Mouse (Mus musculus) midbrain, postnatal 0 days (tissue): ENCODE results near the gene Gm37419. TPM values are rescaled to one million over a fixed set of nuclear protein-coding genes. Genes with fewer than 3 reads are reported as not detected.

Source experiments
- ATAC-seq: fragments of 200-750 bp; cut with Nextera tagmentation; 2 replicates; pipeline ENCODE4 v1.8.0; 2017; ENCODE audit warnings: moderate number of reproducible peaks, mild to moderate bottlenecking, moderate TSS enrichment, moderate library complexity; ENCODE audit not compliant: low FRiP score
- DNase-seq: peaks from one replicate; pipeline ENCODE4 v3.0.0-alpha.2; 2015; ENCODE audit warnings: low spot score
- H3K27ac ChIP-seq: fragments of 300-500 bp; sonication (generic); 2 replicates; pipeline ENCODE4 v1.5.1; 2014; ENCODE audit warnings: low read depth, mild to moderate bottlenecking, low read length, mixed read lengths
- H3K27me3 ChIP-seq: fragments of 300-500 bp; sonication (generic); 2 replicates; pipeline ENCODE4 v1.6.1; 2014; ENCODE audit warnings: low read length, control low read depth, mixed read lengths; ENCODE audit not compliant: insufficient read depth
- H3K36me3 ChIP-seq: fragments of 300-500 bp; sonication (generic); 2 replicates; pipeline ENCODE4 v1.6.1; 2014; ENCODE audit warnings: low read length, control low read depth, mixed read lengths; ENCODE audit not compliant: insufficient read depth
- H3K4me1 ChIP-seq: fragments of 300-500 bp; sonication (generic); 2 replicates; pipeline ENCODE4 v1.6.1; 2014; ENCODE audit warnings: mild to moderate bottlenecking, control low read depth, antibody characterized with exemption, low read length, mixed read lengths; ENCODE audit not compliant: insufficient read depth
- H3K4me2 ChIP-seq: fragments of 300-500 bp; sonication (generic); 2 replicates; pipeline ENCODE4 v1.6.1; 2014; ENCODE audit warnings: low read depth, mild to moderate bottlenecking, low read length, mixed read lengths; ENCODE audit not compliant: poor library complexity, severe bottlenecking
- H3K4me3 ChIP-seq: fragments of 300-500 bp; sonication (generic); 2 replicates; pipeline ENCODE4 v1.5.1; 2014; ENCODE audit warnings: low read depth, mild to moderate bottlenecking, low read length, moderate library complexity
- H3K9ac ChIP-seq: fragments of 300-500 bp; sonication (generic); replicated peaks from 2 replicates; pipeline ENCODE4 v1.6.1; 2014; ENCODE audit warnings: mild to moderate bottlenecking, low read length, moderate library complexity, mixed read lengths; ENCODE audit not compliant: poor library complexity, severe bottlenecking
- H3K9me3 ChIP-seq: fragments of 300-500 bp; sonication (generic); 2 replicates; pipeline ENCODE4 v1.6.1; 2016; ENCODE audit warnings: low read length, control low read depth
- CTCF ChIP-seq: IDR thresholded peaks from 2 replicates; pipeline ENCODE4 v1.5.1; 2016; ENCODE audit warnings: antibody characterized with exemption, mild to moderate bottlenecking
- WGBS: fragments of 180-500 bp; shearing (Covaris S2); extraction: QIAGEN DNeasy Blood & Tissue Kit; methylation state at CpG from one replicate; pipeline ENCODE4 v1.1.7; 2014; 5-methylcytosine and 5-hydroxymethylcytosine counted together
- polyA plus RNA-seq: library from polyadenylated mRNA; unstranded; fragments of >200 nt; fragmentation: Nextera tagmentation; extraction: Ambion mirVana; gene quantifications from 2 replicates; pipeline ENCODE4 v1.2.1, GENCODE M21; 2015
- total RNA-seq: library from RNA; depleted of rRNA; stranded (reverse); fragments of >200 nt; gene quantifications from 2 replicates; pipeline ENCODE4 v1.2.3, GENCODE M21; 2014; rRNA removed

Gm37419 gene
- total and polyA plus RNA-seq, 2 experiments from 2014 or later: not detected

DNA sequence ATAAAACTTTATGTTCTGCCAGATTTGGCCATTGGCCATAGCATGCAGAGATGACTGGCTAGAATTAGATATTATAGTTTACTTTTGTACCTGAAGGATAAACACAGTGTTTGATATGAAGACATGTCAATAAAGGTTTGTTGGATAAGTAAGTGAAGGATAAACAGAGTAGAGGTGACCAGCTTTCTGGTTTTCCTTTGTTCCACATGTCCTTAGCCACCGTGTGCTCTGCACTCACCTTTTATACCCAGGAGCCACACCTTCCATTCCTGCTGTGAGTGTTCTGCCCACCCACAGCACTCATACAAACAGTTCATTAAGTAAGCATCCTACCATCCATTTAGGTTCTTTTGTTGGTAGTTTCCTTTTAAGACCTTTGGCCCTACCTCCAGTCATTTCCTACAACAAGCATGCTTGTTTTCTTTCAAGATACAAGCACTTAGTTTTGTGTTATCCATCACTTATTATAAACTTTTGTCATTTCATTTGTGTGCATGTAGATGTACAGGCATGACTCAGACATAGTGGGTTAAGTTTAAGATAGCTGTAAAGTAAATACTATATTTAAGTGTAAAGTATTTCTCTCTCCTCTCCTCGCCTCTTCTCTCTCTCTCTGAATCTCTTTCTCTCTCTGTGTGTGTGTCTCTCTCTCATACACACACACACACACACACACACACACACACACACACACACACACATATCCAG, 41.8 kb downstream of the Gm37419 start:
- WGBS: 84% methylated on average over 2 of the region's 2 CpGs
- no peak overlapping the region for H3K27ac ChIP-seq
- no peaks in the 10 kb centered on the region for H3K9me3 ChIP-seq
- no peaks in the 10 kb centered on the region for H3K4me1 ChIP-seq
- H3K27me3 ChIP-seq: no peaks in the 10 kb centered on the region
- H3K36me3 ChIP-seq: no peaks in the 10 kb centered on the region
- DNase-seq (no peak), ATAC-seq (no peak)
- H3K9ac ChIP-seq: no peak overlapping the region
- TF ChIP-seq CTCF: no peak
- H3K4me2 ChIP-seq: no peak overlapping the region
- no peak overlapping the region for H3K4me3 ChIP-seq

- H3K4me1 ChIP-seq: no peaks in the 10 kb centered on the region
- no peak overlapping the region for H3K4me2 ChIP-seq
- H3K4me3 ChIP-seq: no peak overlapping the region
- no peaks in the 10 kb centered on the region for H3K9me3 ChIP-seq
- DNase-seq: no peak
- TF ChIP-seq CTCF: no peak
- no peak for ATAC-seq
- H3K27ac ChIP-seq: no peak overlapping the region
- no peak overlapping the region for H3K9ac ChIP-seq
- 96% methylated on average over 5 of the region's 5 CpGs for WGBS
- no peaks in the 10 kb centered on the region for H3K36me3 ChIP-seq
- H3K27me3 ChIP-seq: no peaks in the 10 kb centered on the region
Observed at GRCm38 (mm10) chr16:24033259-24033658, 45.0 kb downstream of the Gm37419 start.

- no peak for TF ChIP-seq CTCF
- Histone ChIP-seq H3K36me3 (no peaks in the 10 kb centered on the region), H3K27ac (no peak overlapping the region), H3K4me2 (no peak overlapping the region), H3K9me3 (no peaks in the 10 kb centered on the region), H3K4me3 (no peak overlapping the region), H3K9ac (no peak overlapping the region), H3K27me3 (no peaks in the 10 kb centered on the region), H3K4me1 (no peaks in the 10 kb centered on the region)
- 54% methylated on average over 2 of the region's 2 CpGs for WGBS
- no peak for DNase-seq
- ATAC-seq: no peak
Observed at GRCm38 (mm10) chr16:24034450-24034849, 46.2 kb downstream of the Gm37419 start.

- H3K4me1 ChIP-seq: no peaks in the 10 kb centered on the region
- H3K9ac ChIP-seq: no peak overlapping the region
- H3K4me2 ChIP-seq: no peak overlapping the region
- no peak overlapping the region for H3K27ac ChIP-seq
- H3K9me3 ChIP-seq: no peaks in the 10 kb centered on the region
- no peaks in the 10 kb centered on the region for H3K36me3 ChIP-seq
- no peak for ATAC-seq
- no peak overlapping the region for H3K4me3 ChIP-seq
- no peaks in the 10 kb centered on the region for H3K27me3 ChIP-seq
- no peak for TF ChIP-seq CTCF
- DNase-seq: no peak
Observed at GRCm38 (mm10) chr16:24035767-24036166, 47.5 kb downstream of the Gm37419 start.

GRCm38 (mm10) chr16:24036398-24036797, 48.1 kb downstream of the Gm37419 start:
- Histone ChIP-seq H3K27ac (no peak overlapping the region), H3K9ac (no peak overlapping the region), H3K36me3 (no peaks in the 10 kb centered on the region), H3K27me3 (no peaks in the 10 kb centered on the region), H3K4me2 (no peak overlapping the region), H3K4me1 (no peaks in the 10 kb centered on the region), H3K4me3 (no peak overlapping the region), H3K9me3 (no peaks in the 10 kb centered on the region)
- no peak for TF ChIP-seq CTCF
- DNase-seq (no peak), ATAC-seq (no peak)
- 90% methylated on average over 3 of the region's 3 CpGs for WGBS

Other genes with a start within 250 kb of the Gm37419 start
- 380 and 464 TPM in 2 replicates for gene Sst, start 97.5 kb upstream of the Gm37419 start, total RNA-seq
- gene Sst, start 97.5 kb upstream of the Gm37419 start, polyA plus RNA-seq: 510 and 559 TPM in 2 replicates
- gene Rtp2, start 56.1 kb upstream of the Gm37419 start, total RNA-seq: 0.47 and 1.4 TPM in 2 replicates
- 0.22 and 0.56 TPM in 2 replicates for gene Rtp2, start 56.1 kb upstream of the Gm37419 start, polyA plus RNA-seq
- 2.5 and 3.2 TPM in 2 replicates for gene Bcl6, start 370 bp downstream of the Gm37419 start, total RNA-seq
- 0.22 and 0.31 TPM in 2 replicates for gene Bcl6, start 370 bp downstream of the Gm37419 start, polyA plus RNA-seq